Mouse (Mus musculus) MEL (cell line): ENCODE measurements around the gene March6. TPM values are rescaled to one million over a fixed set of nuclear protein-coding genes. Genes with fewer than 3 reads are reported as not detected.

Source experiments
- DNase-seq: peaks from one replicate; pipeline ENCODE4 v3.0.0; 2011; ENCODE audit warnings: low read depth, low spot score
- H3K27ac ChIP-seq: 2 replicates; pipeline ENCODE4 v1.5.1; 2012; ENCODE audit warnings: low read depth, mild to moderate bottlenecking, control low read depth, low read length, moderate library complexity; ENCODE audit not compliant: control insufficient read depth
- H3K27me3 ChIP-seq, 2 experiments: fragments of 150-350 bp in 1 of 2; sonication (generic) in 1 of 2; 2 replicates each; pipeline ENCODE4 v1.6.1; 2012; ENCODE audit warnings: low read length in 2 of 2, mild to moderate bottlenecking in 2 of 2, improper control_type of control experiment in 1 of 2, moderate library complexity in 1 of 2; ENCODE audit not compliant: insufficient read depth in 2 of 2, control insufficient read depth in 1 of 2
- H3K36me3 ChIP-seq, 2 experiments: 2 replicates each; pipeline ENCODE4 v1.6.1; 2012 to 2014; ENCODE audit warnings: low read length in 2 of 2, improper control_type of control experiment in 1 of 2, inconsistent platforms in 1 of 2, mild to moderate bottlenecking in 1 of 2; ENCODE audit not compliant: insufficient read depth in 2 of 2, control insufficient read depth in 1 of 2
- H3K4me1 ChIP-seq, 2 experiments: fragments of 150-350 bp in 1 of 2; sonication (generic) in 1 of 2; 2 replicates each; pipeline ENCODE4 v1.6.1; 2012; ENCODE audit warnings: low read length in 2 of 2, improper control_type of control experiment in 1 of 2, mild to moderate bottlenecking in 1 of 2; ENCODE audit not compliant: insufficient read depth in 2 of 2, control insufficient read depth in 1 of 2
- H3K4me3 ChIP-seq, 2 experiments: fragments of 150-350 bp in 1 of 2; sonication (generic) in 1 of 2; 2 replicates each; pipeline ENCODE4 v1.5.1; 2012; ENCODE audit warnings: low read depth in 2 of 2, low read length in 2 of 2, mild to moderate bottlenecking in 2 of 2, moderate library complexity in 2 of 2, control low read depth in 1 of 2, improper control_type of control experiment in 1 of 2; ENCODE audit not compliant: control insufficient read depth in 1 of 2, insufficient read depth in 1 of 2
- H3K79me2 ChIP-seq: 2 replicates; pipeline ENCODE4 v1.6.1; 2012; ENCODE audit warnings: mild to moderate bottlenecking, low read length, moderate library complexity; ENCODE audit not compliant: control insufficient read depth, poor library complexity, insufficient read depth
- H3K9ac ChIP-seq: 2 replicates; pipeline ENCODE4 v1.6.1; 2012; ENCODE audit warnings: low read depth, mild to moderate bottlenecking, control low read depth, low read length, moderate library complexity; ENCODE audit not compliant: control insufficient read depth, poor library complexity, severe bottlenecking
- H3K9me3 ChIP-seq: fragments of 150-350 bp; sonication (generic); replicated peaks from 2 replicates; pipeline ENCODE4 v1.6.1; 2012; ENCODE audit warnings: mild to moderate bottlenecking, low read length, improper control_type of control experiment, moderate library complexity; ENCODE audit not compliant: insufficient read depth
- CHD2 ChIP-seq: IDR thresholded peaks from 2 replicates; pipeline ENCODE4 v1.6.1; 2011; ENCODE audit warnings: low read length, improper control_type of control experiment
- EP300 ChIP-seq, 2 experiments: IDR thresholded peaks; 2 replicates each; pipeline ENCODE4 v1.6.1; 2011; ENCODE audit warnings: improper control_type of control experiment in 2 of 2, low read length in 2 of 2, low read depth in 1 of 2, mild to moderate bottlenecking in 1 of 2
- GATA1 ChIP-seq: IDR thresholded peaks from 2 replicates; pipeline ENCODE4 v1.6.1; 2011; ENCODE audit warnings: low read depth, low read length, improper control_type of control experiment
- KAT2A ChIP-seq: conservative IDR thresholded peaks from 2 replicates; pipeline ENCODE4 v1.6.1; 2012; ENCODE audit warnings: low read depth, low read length, improper control_type of control experiment, inconsistent platforms
- MAFK ChIP-seq: IDR thresholded peaks from 2 replicates; pipeline ENCODE4 v1.6.1; 2011; ENCODE audit warnings: low read depth, mild to moderate bottlenecking, low read length, improper control_type of control experiment, borderline replicate concordance
- MEF2A ChIP-seq: IDR thresholded peaks from 2 replicates; pipeline ENCODE4 v1.6.1; 2014; ENCODE audit warnings: low read depth, mild to moderate bottlenecking, inconsistent platforms, low read length, improper control_type of control experiment; ENCODE audit not compliant: poor library complexity, insufficient replicate concordance, severe bottlenecking; ENCODE audit errors: extremely low read depth
- NELFE ChIP-seq: IDR thresholded peaks from 2 replicates; pipeline ENCODE4 v1.6.1; 2011; ENCODE audit warnings: low read depth, low read length, improper control_type of control experiment
- NRF1 ChIP-seq: IDR thresholded peaks from 2 replicates; pipeline ENCODE4 v1.6.1; 2014; ENCODE audit warnings: low read depth, mild to moderate bottlenecking, inconsistent platforms, low read length, improper control_type of control experiment, moderate library complexity; ENCODE audit not compliant: poor library complexity, insufficient read depth, severe bottlenecking
- POLR2A ChIP-seq, 2 experiments: IDR thresholded peaks; 2 replicates each; pipeline ENCODE4 v1.6.1; 2011 to 2012; ENCODE audit warnings: low read length in 2 of 2, mild to moderate bottlenecking in 2 of 2, control low read depth in 1 of 2, improper control_type of control experiment in 1 of 2, low read depth in 1 of 2, moderate library complexity in 1 of 2; ENCODE audit not compliant: control insufficient read depth in 1 of 2, insufficient read depth in 1 of 2, poor library complexity in 1 of 2
- RCOR1 ChIP-seq: IDR thresholded peaks from 2 replicates; pipeline ENCODE4 v1.6.1; 2012; ENCODE audit warnings: low read depth, mild to moderate bottlenecking, inconsistent platforms, low read length, improper control_type of control experiment
- TAL1 ChIP-seq: IDR thresholded peaks from 2 replicates; pipeline ENCODE4 v1.6.1; 2012; ENCODE audit warnings: mild to moderate bottlenecking, inconsistent platforms, low read length, moderate library complexity, mixed read lengths
- TCF12 ChIP-seq: IDR thresholded peaks from 2 replicates; pipeline ENCODE4 v1.6.1; 2014; ENCODE audit warnings: low read depth, mild to moderate bottlenecking, inconsistent platforms, low read length, improper control_type of control experiment, moderate library complexity
- ZC3H11A ChIP-seq: IDR thresholded peaks from 2 replicates; pipeline ENCODE4 v1.6.1; 2012; ENCODE audit warnings: low read depth, mild to moderate bottlenecking, inconsistent platforms, low read length, improper control_type of control experiment
- ZNF384 ChIP-seq: IDR thresholded peaks from 2 replicates; pipeline ENCODE4 v1.6.1; 2012; ENCODE audit warnings: low read depth, mild to moderate bottlenecking, inconsistent platforms, low read length, improper control_type of control experiment
- polyA plus RNA-seq, 2 experiments: library from polyadenylated mRNA; stranded (reverse) in 1 of 2; unstranded in 1 of 2; fragments of >175 nt in 1 of 2; fragments of >200 nt in 1 of 2; gene quantifications; 2 replicates each; pipeline versions ENCODE4 v1.2.1 to v1.2.4; 2012; ENCODE audit warnings: low replicate concordance in 2 of 2, low read depth in 1 of 2; ENCODE audit not compliant: insufficient read length in 2 of 2, insufficient read depth in 1 of 2, missing spikeins in 1 of 2
- total RNA-seq: library from RNA; depleted of rRNA; stranded (reverse); fragments of 300-350 nt; gene quantifications from 2 replicates; pipeline ENCODE4 v1.2.3, GENCODE M21; 2012

The March6 gene
- total and polyA plus RNA-seq, 3 experiments, result 37.9 to 114 (median 62.5) TPM

- no peak for DNase-seq
- no peaks in the 10 kb centered on the region for H3K27me3 ChIP-seq
- no peak for TF ChIP-seq ZC3H11A
- TF ChIP-seq TAL1, result no peak
- no peak for TF ChIP-seq NELFE
- TF ChIP-seq CHD2, result no peak
- no peak for TF ChIP-seq NRF1
- TF ChIP-seq, all 39 proteins: peak for 0
- H3K27ac ChIP-seq, result no peak within 1 kb of the TSS
- no peak within 1 kb of the TSS for H3K9ac ChIP-seq
- H3K9me3 ChIP-seq, result no peaks in the 10 kb centered on the region
- H3K36me3 ChIP-seq, result peaks cover 0 to 2% of the 10 kb centered on the region in 2 experiments; a peak in 1 of 4 replicates
- H3K79me2 ChIP-seq, result no peaks in the 10 kb centered on the region
- no peak within 1 kb of the TSS for H3K4me3 ChIP-seq
- H3K4me1 ChIP-seq, result peaks cover 0 to 9% of the 10 kb centered on the region in 2 experiments; a peak in 2 of 4 replicates
Observed at GRCm38 (mm10) chr15:31565184-31565583, 34.3 kb upstream of the March6 start, which contains the start of gene Cmbl. Gene Cmbl (plus strand): TSS chr15:31565389.

GRCm38 (mm10) chr15:31563577-31564546 is 33.0 kb upstream of the March6 start:
- no peak for TF ChIP-seq GATA1
- peak; percentile 93 for TF ChIP-seq MAFK
- TF ChIP-seq, all 39 proteins: peak for 1
- H3K4me3 ChIP-seq, result no peak overlapping the region
- no peaks in the 10 kb centered on the region for H3K9me3 ChIP-seq
- no peak overlapping the region for H3K27ac ChIP-seq
- no peak for DNase-seq
- H3K9ac ChIP-seq, result no peak overlapping the region
- peaks cover 0 to 9% of the 10 kb centered on the region in 2 experiments; a peak in 2 of 4 replicates for H3K4me1 ChIP-seq
- no peaks in the 10 kb centered on the region for H3K79me2 ChIP-seq
- peaks cover 0 to 2% of the 10 kb centered on the region in 2 experiments; a peak in 1 of 4 replicates for H3K36me3 ChIP-seq
- no peaks in the 10 kb centered on the region for H3K27me3 ChIP-seq

DNA sequence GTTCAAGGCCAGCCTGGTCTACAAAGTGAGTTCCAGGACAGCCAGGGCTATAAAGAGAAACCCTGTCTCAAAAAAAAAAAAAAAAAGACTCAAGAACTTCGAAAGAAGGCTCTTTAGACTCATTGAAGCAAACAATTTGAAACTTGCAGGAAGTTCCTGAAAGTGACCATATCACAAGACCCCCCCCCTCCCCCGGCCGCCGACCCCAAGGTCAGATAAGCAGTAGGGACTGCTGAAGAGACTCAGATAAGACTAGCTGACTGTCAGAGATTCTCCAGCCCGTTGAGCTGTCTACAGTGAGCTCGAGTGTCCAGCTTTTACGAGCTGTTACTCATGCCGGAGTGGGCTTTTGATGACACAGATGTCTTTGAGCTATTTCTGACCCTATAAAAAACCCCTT is 32.0 kb upstream of the March6 start:
- Histone ChIP-seq H3K36me3 (peaks cover 0 to 2% of the 10 kb centered on the region in 2 experiments; a peak in 1 of 4 replicates), H3K4me1 (peaks cover 0 to 9% of the 10 kb centered on the region in 2 experiments; a peak in 2 of 4 replicates), H3K4me3 (no peak overlapping the region), H3K9me3 (no peaks in the 10 kb centered on the region), H3K27me3 (no peaks in the 10 kb centered on the region), H3K27ac (no peak overlapping the region), H3K79me2 (no peaks in the 10 kb centered on the region), H3K9ac (no peak overlapping the region)
- DNase-seq, result peak; percentile 48
- TF ChIP-seq TAL1 (peak; percentile 31), POLR2A (IDR thresholded peaks at IDR 0.05; ENCODE audit: control insufficient read depth in 1 of 2, insufficient read depth in 1 of 2, low read depth in 1 of 2, low read length in 2 of 2, poor library complexity in 1 of 2) (no peak), RCOR1 (no peak), ZC3H11A (no peak), EP300 (IDR thresholded peaks at IDR 0.05; ENCODE audit: low read depth in 1 of 2, low read length in 2 of 2) (peak in 1 of 2 experiments; percentile 40; a peak in 2 of 4 replicates), TCF12 (peak; percentile 43; the same call in 1 of the 2 replicates), MEF2A (no peak), ZNF384 (peak; percentile 36), GATA1 (peak; percentile 42; the same call in 1 of the 2 replicates), KAT2A (no peak)
